15 mouse cellular contexts compared by ENCODE assay signal in the genomic region with DNA sequence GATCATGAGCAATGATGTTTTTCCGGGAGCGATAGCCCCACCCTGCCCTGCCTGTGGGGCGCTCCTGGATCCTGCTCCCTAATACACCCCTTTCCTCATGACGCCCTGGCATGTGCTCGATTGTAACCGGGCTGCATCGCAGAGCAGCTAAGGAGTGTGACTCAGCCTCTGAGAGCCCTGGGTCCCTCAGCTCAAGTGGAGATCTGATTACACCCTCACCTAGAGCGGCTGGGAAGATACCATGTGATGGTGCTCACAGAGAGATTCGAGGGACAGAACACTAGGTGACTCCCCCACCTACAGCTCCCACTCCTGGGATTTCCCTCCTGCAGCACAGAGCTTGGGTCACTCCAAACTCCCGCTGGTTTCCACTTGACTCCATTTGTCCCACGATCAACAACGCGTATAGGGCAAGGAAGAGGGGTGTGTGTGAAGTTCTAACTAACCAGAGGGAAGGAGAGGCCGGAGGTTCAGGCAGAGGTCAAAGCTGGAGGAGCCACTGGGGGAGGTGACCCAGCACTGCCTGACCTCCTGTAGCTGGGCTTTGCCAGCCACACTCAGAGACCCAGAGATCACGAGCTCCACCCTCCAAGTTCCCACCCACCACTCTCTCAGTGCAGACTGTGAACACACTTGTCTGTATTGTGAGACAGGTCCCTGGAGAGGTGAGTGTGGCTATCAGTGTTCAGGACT.
DNase-seq lines count a peak whose midpoint lies in the region; ATAC-seq lines count a peak whose summit lies in the region.
"Had no signal": no experiment of that assay in that cellular context is flagged by ENCODE, and none has a peak within 500 bp of the region (broad histone marks: within the 10 kb centered on the region; RNA-seq: fewer than 3 reads in every experiment).

No protein-coding gene starts in this region.

- no peaks in the 10 kb centered on the region for H3K36me3 ChIP-seq in kidney, embryonic 14.5 days (ENCODE audit: control insufficient read depth, insufficient read depth, low read length)
- H3K36me3 ChIP-seq in lung, embryonic 15.5 days = no peaks in the 10 kb centered on the region
- no peaks in the 10 kb centered on the region for H3K36me3 ChIP-seq in intestine, embryonic 15.5 days
- H3K36me3 ChIP-seq: limb, embryonic 10.5 days; liver, embryonic 15.5 days; neural tube, embryonic 13.5 days had no signal

- 20% methylated on average over 15 of the region's 15 CpGs for WGBS in kidney, embryonic 14.5 days
- WGBS in lung, embryonic 15.5 days = 23% methylated on average over 15 of the region's 15 CpGs
- 28% methylated on average over 15 of the region's 15 CpGs for WGBS in intestine, embryonic 15.5 days

- H3K9ac ChIP-seq in kidney, embryonic 14.5 days (ENCODE audit: low read depth, low read length) = no peak overlapping the region
- no peak overlapping the region for H3K9ac ChIP-seq in lung, embryonic 15.5 days
- H3K9ac ChIP-seq in intestine, embryonic 15.5 days = no peak overlapping the region
- H3K9ac ChIP-seq: forebrain, embryonic 13.5 days; liver, embryonic 15.5 days; neural tube, embryonic 13.5 days had no signal

- H3K9me3 ChIP-seq in kidney, embryonic 14.5 days (ENCODE audit: control insufficient read depth, low read length) = no peaks in the 10 kb centered on the region
- no peaks in the 10 kb centered on the region for H3K9me3 ChIP-seq in lung, embryonic 15.5 days
- no peaks in the 10 kb centered on the region for H3K9me3 ChIP-seq in intestine, embryonic 15.5 days
- H3K9me3 ChIP-seq: forebrain, embryonic 13.5 days; limb, embryonic 10.5 days; liver, embryonic 15.5 days; neural tube, embryonic 13.5 days had no signal

- H3K4me2 ChIP-seq in kidney, embryonic 14.5 days (replicated peaks; ENCODE audit: low read depth, low read length) = no peak overlapping the region
- H3K4me2 ChIP-seq in lung, embryonic 15.5 days = no peak overlapping the region
- H3K4me2 ChIP-seq in intestine, embryonic 15.5 days (replicated peaks) = no peak overlapping the region
- H3K4me2 ChIP-seq: forebrain, embryonic 13.5 days; liver, embryonic 15.5 days; neural tube, embryonic 13.5 days had no signal

- H3K27me3 ChIP-seq in kidney, embryonic 14.5 days (ENCODE audit: control insufficient read depth, insufficient read depth, low read length) = peaks cover 4% of the 10 kb centered on the region; the same call in 1 of the 2 replicates
- H3K27me3 ChIP-seq in lung, embryonic 15.5 days = no peaks in the 10 kb centered on the region
- no peaks in the 10 kb centered on the region for H3K27me3 ChIP-seq in intestine, embryonic 15.5 days (replicated peaks)
- H3K27me3 ChIP-seq: forebrain, embryonic 13.5 days; liver, embryonic 15.5 days; neural tube, embryonic 13.5 days had no signal

- DNase-seq in kidney, postnatal 25 days = no peak
- no peak for DNase-seq in lung, postnatal 36 days
- DNase-seq in yolk sac, embryonic 10.5 days (ENCODE audit: low spot score) = peak; percentile 44
- no peak for DNase-seq in thymus, adult 18-20 months
- DNase-seq: cerebellum, adult 11 months; heart, postnatal 4 days had no signal

- no peak overlapping the region for H3K4me3 ChIP-seq in kidney, embryonic 14.5 days (ENCODE audit: low read length)
- no peak overlapping the region for H3K4me3 ChIP-seq in lung, embryonic 15.5 days
- H3K4me3 ChIP-seq in intestine, embryonic 15.5 days (replicated peaks) = no peak overlapping the region
- H3K4me3 ChIP-seq: forebrain, embryonic 13.5 days; layer of hippocampus, adult 2 months; limb, embryonic 10.5 days; liver, embryonic 15.5 days; neural tube, embryonic 13.5 days had no signal

- peak; percentile 75; the same call in 1 of the 2 replicates for ATAC-seq in kidney, embryonic 14.5 days (ENCODE audit: low FRiP score, low TSS enrichment)
- peak; percentile 59 for ATAC-seq in lung, embryonic 15.5 days (ENCODE audit: borderline replicate concordance, extremely low read depth, low FRiP score, low TSS enrichment)
- ATAC-seq in intestine, embryonic 15.5 days = peak; percentile 81
- ATAC-seq: CD4-positive, CD25-positive, alpha-beta regulatory T cell, adult 4 months; forebrain, embryonic 13.5 days had no signal

- H3K27ac ChIP-seq in kidney, embryonic 14.5 days (ENCODE audit: low read depth, low read length) = no peak overlapping the region
- no peak overlapping the region for H3K27ac ChIP-seq in lung, embryonic 15.5 days
- no peak overlapping the region for H3K27ac ChIP-seq in intestine, embryonic 15.5 days
- H3K27ac ChIP-seq: forebrain, embryonic 13.5 days; layer of hippocampus, adult 2 months; limb, embryonic 10.5 days; liver, embryonic 15.5 days; neural tube, embryonic 13.5 days had no signal

- H3K4me1 ChIP-seq in kidney, embryonic 14.5 days (ENCODE audit: control insufficient read depth, insufficient read depth, low read length) = 0 out of 2 replicates have a peak, but pooled peaks cover 4% of the 10 kb centered on the region
- H3K4me1 ChIP-seq in lung, embryonic 15.5 days = no peaks in the 10 kb centered on the region
- peaks cover 6% of the 10 kb centered on the region; the same call in 1 of the 2 replicates for H3K4me1 ChIP-seq in intestine, embryonic 15.5 days (replicated peaks)
- H3K4me1 ChIP-seq: forebrain, embryonic 13.5 days; neural tube, embryonic 13.5 days had no signal
